Mouse (Mus musculus): Measurements from ENCODE around the gene Armc2.
A peak's percentile ranks its signal among the peaks of the same experiment; 100 is the strongest.

DNA sequence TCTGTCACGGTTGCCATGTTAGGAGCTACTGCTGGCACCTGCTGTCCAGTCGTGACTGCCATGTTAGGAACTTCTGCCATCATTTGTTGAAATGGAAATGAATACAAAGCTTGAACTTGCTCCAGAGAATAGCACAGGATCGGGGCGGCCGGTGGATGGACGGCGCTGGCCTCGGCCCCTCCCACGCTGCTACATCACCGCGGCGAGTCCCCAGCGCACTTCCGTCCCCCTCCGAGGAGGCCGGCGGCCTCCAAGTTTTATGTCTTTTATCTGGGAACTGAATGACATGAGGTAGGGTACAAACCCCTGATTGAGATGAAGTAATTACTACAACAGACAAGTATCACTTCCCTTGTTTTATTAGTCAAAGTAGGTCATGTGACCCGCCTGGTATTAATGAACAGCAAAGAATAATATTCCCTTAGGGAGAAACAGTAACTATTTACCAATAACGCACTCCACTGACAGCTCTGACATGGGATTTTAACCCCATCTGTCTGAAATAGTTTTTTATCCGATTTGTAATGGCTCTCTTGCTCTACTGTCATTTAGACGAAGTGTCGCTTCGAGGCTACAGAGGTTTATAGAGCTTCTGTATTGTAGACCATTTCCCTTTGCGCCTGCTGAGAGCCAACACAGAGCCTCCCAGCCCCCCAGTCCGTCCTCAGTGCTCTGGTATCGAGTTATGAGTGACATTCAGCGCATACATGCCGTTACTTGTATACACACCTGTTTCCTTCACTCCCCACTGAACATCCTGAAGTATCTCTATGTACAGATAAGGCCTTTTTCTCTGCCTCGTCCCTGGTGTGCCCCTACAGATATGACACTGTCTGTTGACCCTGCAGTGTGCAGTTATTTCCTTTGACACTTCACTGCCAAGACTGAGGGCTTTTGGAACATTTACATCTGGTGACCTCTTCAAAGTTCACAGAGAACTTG, 37.3 kb upstream of the Armc2 start:
- TF ChIP-seq CTCF (IDR thresholded peaks at IDR 0.05 in 2 of 3, conservative IDR thresholded peaks at IDR 0.05 in 1 of 3; ENCODE audit: control insufficient read depth in 1 of 3, insufficient read depth in 1 of 3, low read depth in 2 of 3, low read length in 3 of 3, poor library complexity in 1 of 3, severe bottlenecking in 1 of 3) (no peak), EP300 (IDR thresholded peaks at IDR 0.05; ENCODE audit: low read depth in 1 of 2, low read length in 2 of 2) (peak; percentile 95 to 99), USF1 (IDR thresholded peaks at IDR 0.05; ENCODE audit: low read depth, low read length) (peak; percentile 91), SMC3 (IDR thresholded peaks at IDR 0.05; ENCODE audit: low read depth, low read length) (no peak), ZMIZ1 (IDR thresholded peaks at IDR 0.05; ENCODE audit: low read depth, low read length) (peak; percentile 55), GATA1 (IDR thresholded peaks at IDR 0.05; ENCODE audit: low read depth, low read length) (peak; percentile 97), MAFK (IDR thresholded peaks at IDR 0.05; ENCODE audit: borderline replicate concordance, low read depth, low read length) (peak; percentile 43; the same call in 1 of the 2 replicates)

Measured in MEL (cell line).